Mouse (Mus musculus): Measurements from ENCODE around the gene Carnmt1. TPM values are rescaled to one million over a fixed set of nuclear protein-coding genes. Genes with fewer than 3 reads are reported as not detected.

The Carnmt1 gene
- polyA plus RNA-seq, 1 experiment from 2014 or later: 14.7 TPM

GRCm38 (mm10) chr19:18655999-18656398 is 14.6 kb upstream of the Carnmt1 start:
- no peak overlapping the region for H3K9ac ChIP-seq (replicated peaks)
- no peak overlapping the region for H3K4me3 ChIP-seq (replicated peaks)
- no peak overlapping the region for H3K27ac ChIP-seq
- H3K4me2 ChIP-seq (replicated peaks): no peak overlapping the region
- WGBS: 90% methylated on average over 7 of the region's 7 CpGs
- H3K9me3 ChIP-seq: no peaks in the 10 kb centered on the region
- H3K27me3 ChIP-seq: no peaks in the 10 kb centered on the region
- H3K36me3 ChIP-seq: no peaks in the 10 kb centered on the region
- ATAC-seq: no peak
- H3K4me1 ChIP-seq (replicated peaks): no peaks in the 10 kb centered on the region

- H3K27ac ChIP-seq: no peak overlapping the region
- no peaks in the 10 kb centered on the region for H3K36me3 ChIP-seq
- no peak overlapping the region for H3K4me2 ChIP-seq (replicated peaks)
- no peaks in the 10 kb centered on the region for H3K4me1 ChIP-seq (replicated peaks)
- WGBS: 75% methylated on average over 4 of the region's 4 CpGs
- no peak overlapping the region for H3K4me3 ChIP-seq (replicated peaks)
- ATAC-seq: no peak
- no peaks in the 10 kb centered on the region for H3K9me3 ChIP-seq
- no peak overlapping the region for H3K9ac ChIP-seq (replicated peaks)
- H3K27me3 ChIP-seq: no peaks in the 10 kb centered on the region
These were observed 12.1 kb upstream of the Carnmt1 start for GRCm38 (mm10) chr19:18658473-18658872.

- no peak overlapping the region for H3K4me2 ChIP-seq (replicated peaks)
- no peaks in the 10 kb centered on the region for H3K27me3 ChIP-seq
- H3K4me3 ChIP-seq (replicated peaks): no peak overlapping the region
- H3K4me1 ChIP-seq (replicated peaks): no peaks in the 10 kb centered on the region
- no peaks in the 10 kb centered on the region for H3K9me3 ChIP-seq
- ATAC-seq: no peak
- H3K27ac ChIP-seq: no peak overlapping the region
- H3K36me3 ChIP-seq: no peaks in the 10 kb centered on the region
- WGBS: no CpG with 5 or more reads among the region's 1 CpGs
- H3K9ac ChIP-seq (replicated peaks): no peak overlapping the region
These were observed 11.2 kb upstream of the Carnmt1 start for GRCm38 (mm10) chr19:18659349-18659748.

GRCm38 (mm10) chr19:18660466-18660865 is 10.1 kb upstream of the Carnmt1 start:
- 93% methylated on average over 3 of the region's 3 CpGs for WGBS
- H3K4me3 ChIP-seq (replicated peaks): no peak overlapping the region
- ATAC-seq: no peak

GRCm38 (mm10) chr19:18661683-18662082 is 8.9 kb upstream of the Carnmt1 start:
- no peaks in the 10 kb centered on the region for H3K36me3 ChIP-seq
- H3K4me3 ChIP-seq (replicated peaks): no peak overlapping the region
- H3K4me1 ChIP-seq (replicated peaks): no peaks in the 10 kb centered on the region
- H3K27ac ChIP-seq: no peak overlapping the region
- no peak for ATAC-seq
- no peak overlapping the region for H3K4me2 ChIP-seq (replicated peaks)
- WGBS: 36% methylated on average over 1 of the region's 1 CpGs
- no peaks in the 10 kb centered on the region for H3K27me3 ChIP-seq
- no peak overlapping the region for H3K9ac ChIP-seq (replicated peaks)
- no peaks in the 10 kb centered on the region for H3K9me3 ChIP-seq

More at GRCm38 (mm10) chr19:18660466-18660865, 10.1 kb upstream of the Carnmt1 start:
- Histone ChIP-seq H3K9ac (replicated peaks) (no peak overlapping the region), H3K4me1 (replicated peaks) (no peaks in the 10 kb centered on the region), H3K27me3 (no peaks in the 10 kb centered on the region), H3K27ac (no peak overlapping the region), H3K4me2 (replicated peaks) (no peak overlapping the region), H3K36me3 (no peaks in the 10 kb centered on the region), H3K9me3 (no peaks in the 10 kb centered on the region)

- Histone ChIP-seq H3K9ac (replicated peaks) (no peak overlapping the region), H3K36me3 (no peaks in the 10 kb centered on the region), H3K9me3 (no peaks in the 10 kb centered on the region), H3K4me2 (replicated peaks) (no peak overlapping the region), H3K4me1 (replicated peaks) (no peaks in the 10 kb centered on the region), H3K27me3 (no peaks in the 10 kb centered on the region), H3K4me3 (replicated peaks) (no peak overlapping the region), H3K27ac (no peak overlapping the region)
- ATAC-seq: no peak
- WGBS: 79% methylated on average over 2 of the region's 2 CpGs
These were observed 6.7 kb upstream of the Carnmt1 start for GRCm38 (mm10) chr19:18663904-18664303.

- H3K4me3 ChIP-seq (replicated peaks): no peak overlapping the region
- H3K9ac ChIP-seq (replicated peaks): no peak overlapping the region
- H3K27me3 ChIP-seq: no peaks in the 10 kb centered on the region
- H3K4me1 ChIP-seq (replicated peaks): peaks cover 5% of the 10 kb centered on the region
- no peak overlapping the region for H3K4me2 ChIP-seq (replicated peaks)
- H3K9me3 ChIP-seq: no peaks in the 10 kb centered on the region
- no peak for ATAC-seq
- no peak overlapping the region for H3K27ac ChIP-seq
- 72% methylated on average over 7 of the region's 7 CpGs for WGBS
- no peaks in the 10 kb centered on the region for H3K36me3 ChIP-seq
These were observed 3.6 kb upstream of the Carnmt1 start for GRCm38 (mm10) chr19:18666966-18667365.

DNA sequence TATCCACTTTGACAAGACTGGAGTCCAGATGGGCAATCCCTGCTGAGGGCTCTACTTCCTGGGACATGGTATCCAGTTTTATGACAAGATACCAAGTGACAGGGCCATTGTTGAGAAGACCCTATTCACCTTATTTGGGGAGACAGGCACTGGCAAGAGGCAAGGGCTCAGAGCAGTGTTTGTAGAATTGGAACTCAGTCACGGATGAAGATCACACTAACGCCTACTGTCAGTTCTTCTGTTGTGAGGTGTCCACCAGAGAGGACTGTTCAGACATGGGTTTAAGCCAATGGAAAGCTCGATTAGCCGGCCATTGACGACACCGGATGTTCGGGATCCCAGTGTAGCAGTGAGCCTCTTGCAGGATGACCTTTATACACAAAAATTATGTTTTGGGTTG is 1.0 kb upstream of the Carnmt1 start:
- Histone ChIP-seq H3K27ac (no peak overlapping the region), H3K9me3 (no peaks in the 10 kb centered on the region), H3K9ac (replicated peaks) (no peak overlapping the region)

DNA sequence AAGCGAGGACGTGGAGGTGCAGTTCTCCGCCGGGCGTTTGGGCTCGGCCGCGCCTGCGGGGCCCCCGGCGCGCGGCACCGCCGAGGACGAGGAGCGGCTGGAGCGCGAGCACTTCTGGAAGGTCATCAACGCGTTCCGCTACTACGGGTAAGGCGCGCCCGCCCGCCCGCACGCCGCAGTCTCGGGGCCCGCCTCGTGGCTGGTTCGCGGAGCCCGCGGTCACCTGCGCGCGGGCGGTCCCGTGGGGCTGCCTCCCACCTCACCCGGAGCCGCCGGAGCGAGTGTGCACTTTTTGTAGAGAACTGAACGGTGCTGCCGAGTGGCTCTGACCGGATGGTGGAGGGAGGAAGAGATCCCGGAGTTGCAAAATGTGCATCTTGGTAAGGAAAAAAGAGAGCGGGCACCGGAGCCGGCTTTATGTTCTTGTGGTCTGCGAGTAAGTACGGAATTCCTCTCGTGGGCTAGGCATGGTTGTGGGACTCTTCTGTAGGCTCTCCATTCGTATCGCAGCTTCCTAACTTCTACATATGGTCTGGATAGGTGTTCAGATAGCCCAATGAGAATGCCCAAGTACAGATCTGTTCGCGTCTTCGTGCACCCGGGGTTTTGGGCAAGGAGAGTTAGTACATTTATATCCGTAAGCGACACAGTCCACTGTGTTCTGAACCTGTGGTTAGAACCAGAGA is 635 bp downstream of the Carnmt1 start:
- Histone ChIP-seq H3K4me2 (replicated peaks) (peak overlapping the region; percentile 75), H3K9ac (replicated peaks) (peak overlapping the region; percentile 73), H3K27me3 (no peaks in the 10 kb centered on the region), H3K9me3 (no peaks in the 10 kb centered on the region), H3K36me3 (no peaks in the 10 kb centered on the region), H3K4me3 (replicated peaks) (peak overlapping the region; percentile 68), H3K4me1 (replicated peaks) (peaks cover 22% of the 10 kb centered on the region), H3K27ac (peak overlapping the region; percentile 77)
- WGBS: under 1% methylated on average over 61 of the region's 64 CpGs
- 0 out of 2 replicates have a peak, but pooled peaks have one; percentile 1 for ATAC-seq

More for the DNA sequence above, 1.0 kb upstream of the Carnmt1 start:
- Histone ChIP-seq H3K4me3 (replicated peaks) (no peak overlapping the region), H3K36me3 (no peaks in the 10 kb centered on the region), H3K27me3 (no peaks in the 10 kb centered on the region), H3K4me2 (replicated peaks) (no peak overlapping the region), H3K4me1 (replicated peaks) (peaks cover 22% of the 10 kb centered on the region)
- ATAC-seq: no peak
- 56% methylated on average over 7 of the region's 7 CpGs for WGBS

DNA sequence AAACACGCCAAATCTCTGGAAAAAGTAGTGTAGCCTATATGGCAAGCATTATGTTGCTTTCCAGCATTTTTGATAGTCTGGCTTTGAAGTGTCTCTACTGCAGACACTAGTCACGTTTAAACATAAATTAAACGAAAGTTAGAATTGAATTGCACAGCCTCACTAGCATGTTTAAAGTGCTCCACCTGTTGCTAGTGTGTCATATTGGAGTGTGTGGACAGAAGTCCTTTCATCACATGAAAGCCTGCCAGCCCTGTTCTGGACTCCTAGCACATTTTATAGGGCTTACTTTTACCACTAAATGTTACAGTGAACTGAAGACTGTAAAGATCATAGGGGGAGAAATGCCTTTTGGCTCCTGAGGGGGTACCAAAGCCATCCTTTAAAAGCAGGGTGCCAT is 1.9 kb downstream of the Carnmt1 start:
- Histone ChIP-seq H3K4me2 (replicated peaks) (peak overlapping the region; percentile 75), H3K9me3 (no peaks in the 10 kb centered on the region), H3K4me1 (replicated peaks) (peaks cover 22% of the 10 kb centered on the region), H3K9ac (replicated peaks) (no peak overlapping the region), H3K4me3 (replicated peaks) (peak overlapping the region; percentile 68; the same call in 1 of the 2 replicates), H3K27me3 (no peaks in the 10 kb centered on the region), H3K27ac (no peak overlapping the region), H3K36me3 (no peaks in the 10 kb centered on the region)
- no peak for ATAC-seq
- whole genome bisulfite sequencing: 60% methylated on average over 3 of the region's 3 CpGs

DNA sequence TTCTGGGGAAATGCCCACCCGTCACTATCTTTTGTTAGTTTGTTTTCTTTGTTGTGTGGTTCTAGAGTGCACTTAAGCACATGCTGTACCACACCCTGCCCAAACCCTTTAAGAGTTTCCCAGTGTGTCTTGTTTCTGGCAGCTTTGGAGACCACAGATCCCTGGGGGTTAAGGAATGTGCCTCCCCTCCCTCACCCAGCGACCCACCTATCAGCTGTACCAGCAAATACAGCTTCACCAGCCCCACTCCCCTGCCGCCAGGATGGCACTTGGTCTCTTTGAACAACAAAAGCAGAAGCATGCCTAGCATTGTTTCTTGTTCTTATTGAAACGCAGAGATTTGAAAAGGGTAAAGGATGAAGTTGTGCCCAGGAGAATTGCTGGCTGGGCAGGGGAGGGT is 2.6 kb downstream of the Carnmt1 start:
- no peak for ATAC-seq
- WGBS: 14% methylated on average over 4 of the region's 4 CpGs
- peak overlapping the region; percentile 75 for H3K4me2 ChIP-seq (replicated peaks)
- H3K4me3 ChIP-seq (replicated peaks): peak overlapping the region; percentile 24
- H3K27me3 ChIP-seq: no peaks in the 10 kb centered on the region
- no peaks in the 10 kb centered on the region for H3K36me3 ChIP-seq
- H3K9ac ChIP-seq (replicated peaks): peak overlapping the region; percentile 32; the same call in 1 of the 2 replicates
- H3K9me3 ChIP-seq: no peaks in the 10 kb centered on the region
- no peak overlapping the region; the same call in 1 of the 2 replicates for H3K27ac ChIP-seq
- H3K4me1 ChIP-seq (replicated peaks): peaks cover 22% of the 10 kb centered on the region

GRCm38 (mm10) chr19:18682142-18682541 is 11.6 kb downstream of the Carnmt1 start:
- H3K4me3 ChIP-seq (replicated peaks): no peak overlapping the region
- H3K27me3 ChIP-seq: no peaks in the 10 kb centered on the region
- H3K9me3 ChIP-seq: no peaks in the 10 kb centered on the region
- no peak overlapping the region for H3K27ac ChIP-seq
- H3K4me1 ChIP-seq (replicated peaks): no peaks in the 10 kb centered on the region
- H3K4me2 ChIP-seq (replicated peaks): no peak overlapping the region
- ATAC-seq: no peak
- H3K9ac ChIP-seq (replicated peaks): no peak overlapping the region
- peaks cover 20% of the 10 kb centered on the region for H3K36me3 ChIP-seq
- 82% methylated on average over 4 of the region's 4 CpGs for WGBS

GRCm38 (mm10) chr19:18687556-18687955 is 17.0 kb downstream of the Carnmt1 start:
- Histone ChIP-seq H3K4me2 (replicated peaks) (no peak overlapping the region), H3K4me3 (replicated peaks) (no peak overlapping the region), H3K27ac (no peak overlapping the region), H3K9me3 (no peaks in the 10 kb centered on the region), H3K27me3 (no peaks in the 10 kb centered on the region), H3K4me1 (replicated peaks) (no peaks in the 10 kb centered on the region), H3K9ac (replicated peaks) (no peak overlapping the region), H3K36me3 (0 out of 2 replicates have a peak, but pooled peaks cover 4% of the 10 kb centered on the region)
- no peak for ATAC-seq
- 76% methylated on average over 3 of the region's 3 CpGs for WGBS
